Mouse (Mus musculus): ENCODE measurements around the gene Ipo11. TPM values are rescaled to one million over a fixed set of nuclear protein-coding genes. Genes with fewer than 3 reads are reported as not detected.

The Ipo11 gene
- polyA plus RNA-seq, 1 experiment from 2014 or later = 70.1 TPM

GRCm38 (mm10) chr13:106835844-106836526, 100.8 kb downstream of the Ipo11 start:
- Histone ChIP-seq H3K36me3 (0 out of 2 replicates have a peak, but pooled peaks cover 8% of the 10 kb centered on the region), H3K9me3 (no peaks in the 10 kb centered on the region), H3K27ac (replicated peaks) (no peak overlapping the region), H3K9ac (replicated peaks) (no peak overlapping the region), H3K27me3 (no peaks in the 10 kb centered on the region), H3K4me3 (no peak overlapping the region), H3K4me2 (replicated peaks) (no peak overlapping the region), H3K4me1 (no peaks in the 10 kb centered on the region)
- ATAC-seq (ENCODE audit: low FRiP score, low read depth) = no peak
- WGBS = 78% methylated on average over 15 of the region's 15 CpGs

- no peak overlapping the region for H3K27ac ChIP-seq (replicated peaks)
- H3K9me3 ChIP-seq = no peaks in the 10 kb centered on the region
- H3K4me1 ChIP-seq = no peaks in the 10 kb centered on the region
- H3K27me3 ChIP-seq = no peaks in the 10 kb centered on the region
- H3K4me2 ChIP-seq (replicated peaks) = no peak overlapping the region
- no peak overlapping the region for H3K4me3 ChIP-seq
- ATAC-seq (ENCODE audit: low FRiP score, low read depth) = no peak
- no peak overlapping the region for H3K9ac ChIP-seq (replicated peaks)
- H3K36me3 ChIP-seq = 0 out of 2 replicates have a peak, but pooled peaks cover 3% of the 10 kb centered on the region
- 77% methylated on average over 6 of the region's 6 CpGs for WGBS
These were observed 106.7 kb downstream of the Ipo11 start for GRCm38 (mm10) chr13:106830029-106830428.

- no peaks in the 10 kb centered on the region for H3K27me3 ChIP-seq
- 0 out of 2 replicates have a peak, but pooled peaks cover 3% of the 10 kb centered on the region for H3K36me3 ChIP-seq
- no peaks in the 10 kb centered on the region for H3K9me3 ChIP-seq
- 82% methylated on average over 12 of the region's 12 CpGs for WGBS
- H3K4me2 ChIP-seq (replicated peaks) = no peak overlapping the region
- no peak for ATAC-seq (ENCODE audit: low FRiP score, low read depth)
- H3K4me1 ChIP-seq = no peaks in the 10 kb centered on the region
- no peak overlapping the region for H3K27ac ChIP-seq (replicated peaks)
- no peak overlapping the region for H3K9ac ChIP-seq (replicated peaks)
- H3K4me3 ChIP-seq = no peak overlapping the region
These were observed 107.3 kb downstream of the Ipo11 start for GRCm38 (mm10) chr13:106829327-106829997.

- H3K4me1 ChIP-seq = no peaks in the 10 kb centered on the region
- no peaks in the 10 kb centered on the region for H3K36me3 ChIP-seq
- H3K4me2 ChIP-seq (replicated peaks) = no peak overlapping the region
- no peaks in the 10 kb centered on the region for H3K27me3 ChIP-seq
- no peaks in the 10 kb centered on the region for H3K9me3 ChIP-seq
- no peak overlapping the region for H3K9ac ChIP-seq (replicated peaks)
- 67% methylated on average over 5 of the region's 5 CpGs for WGBS
- H3K4me3 ChIP-seq = no peak overlapping the region
- H3K27ac ChIP-seq (replicated peaks) = no peak overlapping the region
- 0 out of 2 replicates have a peak, but pooled peaks have one; percentile 65 for ATAC-seq (ENCODE audit: low FRiP score, low read depth)
These were observed 111.1 kb downstream of the Ipo11 start for GRCm38 (mm10) chr13:106825618-106826017.

GRCm38 (mm10) chr13:106823875-106824191, 112.9 kb downstream of the Ipo11 start:
- no peak overlapping the region for H3K27ac ChIP-seq (replicated peaks)
- no peak overlapping the region for H3K4me3 ChIP-seq
- H3K4me2 ChIP-seq (replicated peaks) = no peak overlapping the region
- no peak overlapping the region for H3K9ac ChIP-seq (replicated peaks)
- no peaks in the 10 kb centered on the region for H3K27me3 ChIP-seq
- ATAC-seq (ENCODE audit: low FRiP score, low read depth) = no peak
- 92% methylated on average over 2 of the region's 2 CpGs for WGBS
- no peaks in the 10 kb centered on the region for H3K9me3 ChIP-seq
- 0 out of 2 replicates have a peak, but pooled peaks cover 6% of the 10 kb centered on the region for H3K36me3 ChIP-seq
- no peaks in the 10 kb centered on the region for H3K4me1 ChIP-seq

GRCm38 (mm10) chr13:106823121-106823874, 113.5 kb downstream of the Ipo11 start:
- Histone ChIP-seq H3K4me1 (no peaks in the 10 kb centered on the region), H3K4me3 (no peak overlapping the region), H3K9ac (replicated peaks) (no peak overlapping the region), H3K36me3 (0 out of 2 replicates have a peak, but pooled peaks cover 6% of the 10 kb centered on the region), H3K27ac (replicated peaks) (no peak overlapping the region), H3K27me3 (no peaks in the 10 kb centered on the region), H3K9me3 (no peaks in the 10 kb centered on the region), H3K4me2 (replicated peaks) (no peak overlapping the region)
- no peak for ATAC-seq (ENCODE audit: low FRiP score, low read depth)
- 95% methylated on average over 12 of the region's 12 CpGs for WGBS

GRCm38 (mm10) chr13:106820149-106820548, 116.6 kb downstream of the Ipo11 start:
- Histone ChIP-seq H3K4me1 (no peaks in the 10 kb centered on the region), H3K27me3 (no peaks in the 10 kb centered on the region), H3K27ac (replicated peaks) (no peak overlapping the region), H3K36me3 (0 out of 2 replicates have a peak, but pooled peaks cover 6% of the 10 kb centered on the region), H3K9me3 (no peaks in the 10 kb centered on the region), H3K9ac (replicated peaks) (no peak overlapping the region), H3K4me2 (replicated peaks) (no peak overlapping the region), H3K4me3 (no peak overlapping the region)
- WGBS = 95% methylated on average over 2 of the region's 2 CpGs
- ATAC-seq (ENCODE audit: low FRiP score, low read depth) = no peak

- no peaks in the 10 kb centered on the region for H3K27me3 ChIP-seq
These were observed 117.0 kb downstream of the Ipo11 start for GRCm38 (mm10) chr13:106819749-106820148.

GRCm38 (mm10) chr13:106817066-106817465, 119.7 kb downstream of the Ipo11 start:
- no peak for ATAC-seq (ENCODE audit: low FRiP score, low read depth)
- no peak overlapping the region for H3K9ac ChIP-seq (replicated peaks)
- H3K27ac ChIP-seq (replicated peaks) = no peak overlapping the region
- no peak overlapping the region for H3K4me3 ChIP-seq
- no peaks in the 10 kb centered on the region for H3K9me3 ChIP-seq
- 0 out of 2 replicates have a peak, but pooled peaks cover 6% of the 10 kb centered on the region for H3K36me3 ChIP-seq
- no peaks in the 10 kb centered on the region for H3K27me3 ChIP-seq
- H3K4me1 ChIP-seq = no peaks in the 10 kb centered on the region
- no peak overlapping the region for H3K4me2 ChIP-seq (replicated peaks)
- WGBS = 87% methylated on average over 5 of the region's 5 CpGs

More at GRCm38 (mm10) chr13:106819749-106820148, 117.0 kb downstream of the Ipo11 start:
- 0 out of 2 replicates have a peak, but pooled peaks cover 6% of the 10 kb centered on the region for H3K36me3 ChIP-seq
- no peaks in the 10 kb centered on the region for H3K9me3 ChIP-seq
- no peak for ATAC-seq (ENCODE audit: low FRiP score, low read depth)
- no peak overlapping the region for H3K4me3 ChIP-seq
- H3K4me2 ChIP-seq (replicated peaks) = no peak overlapping the region
- no peak overlapping the region for H3K9ac ChIP-seq (replicated peaks)
- H3K4me1 ChIP-seq = no peaks in the 10 kb centered on the region
- no peak overlapping the region for H3K27ac ChIP-seq (replicated peaks)
- 94% methylated on average over 4 of the region's 4 CpGs for WGBS

GRCm38 (mm10) chr13:106813519-106813918, 123.2 kb downstream of the Ipo11 start:
- no peak overlapping the region for H3K27ac ChIP-seq (replicated peaks)
- H3K9me3 ChIP-seq = no peaks in the 10 kb centered on the region
- H3K4me2 ChIP-seq (replicated peaks) = no peak overlapping the region
- ATAC-seq (ENCODE audit: low FRiP score, low read depth) = no peak
- H3K4me3 ChIP-seq = no peak overlapping the region
- peaks cover 21% of the 10 kb centered on the region for H3K36me3 ChIP-seq
- H3K4me1 ChIP-seq = no peaks in the 10 kb centered on the region
- 91% methylated on average over 4 of the region's 4 CpGs for WGBS
- no peaks in the 10 kb centered on the region for H3K27me3 ChIP-seq
- H3K9ac ChIP-seq (replicated peaks) = no peak overlapping the region

- Histone ChIP-seq H3K4me1 (no peaks in the 10 kb centered on the region), H3K36me3 (peaks cover 21% of the 10 kb centered on the region), H3K9ac (replicated peaks) (no peak overlapping the region), H3K27ac (replicated peaks) (no peak overlapping the region), H3K4me2 (replicated peaks) (no peak overlapping the region), H3K4me3 (no peak overlapping the region), H3K27me3 (no peaks in the 10 kb centered on the region), H3K9me3 (no peaks in the 10 kb centered on the region)
- ATAC-seq (ENCODE audit: low FRiP score, low read depth) = no peak
- WGBS = 88% methylated on average over 9 of the region's 9 CpGs
These were observed 123.7 kb downstream of the Ipo11 start for GRCm38 (mm10) chr13:106813087-106813486.

GRCm38 (mm10) chr13:106810156-106810555, 126.6 kb downstream of the Ipo11 start:
- Histone ChIP-seq H3K27ac (replicated peaks) (no peak overlapping the region), H3K9ac (replicated peaks) (no peak overlapping the region), H3K4me2 (replicated peaks) (no peak overlapping the region), H3K4me3 (no peak overlapping the region), H3K4me1 (no peaks in the 10 kb centered on the region), H3K27me3 (no peaks in the 10 kb centered on the region), H3K9me3 (no peaks in the 10 kb centered on the region), H3K36me3 (peaks cover 21% of the 10 kb centered on the region)
- ATAC-seq (ENCODE audit: low FRiP score, low read depth) = no peak
- 96% methylated on average over 7 of the region's 7 CpGs for WGBS
